Mouse (Mus musculus): ENCODE data around the gene Pef1. TPM values are rescaled to one million over a fixed set of nuclear protein-coding genes. Genes with fewer than 3 reads are reported as not detected.

The Pef1 gene
- polyA plus RNA-seq, 1 experiment, result 55.6 TPM

DNA sequence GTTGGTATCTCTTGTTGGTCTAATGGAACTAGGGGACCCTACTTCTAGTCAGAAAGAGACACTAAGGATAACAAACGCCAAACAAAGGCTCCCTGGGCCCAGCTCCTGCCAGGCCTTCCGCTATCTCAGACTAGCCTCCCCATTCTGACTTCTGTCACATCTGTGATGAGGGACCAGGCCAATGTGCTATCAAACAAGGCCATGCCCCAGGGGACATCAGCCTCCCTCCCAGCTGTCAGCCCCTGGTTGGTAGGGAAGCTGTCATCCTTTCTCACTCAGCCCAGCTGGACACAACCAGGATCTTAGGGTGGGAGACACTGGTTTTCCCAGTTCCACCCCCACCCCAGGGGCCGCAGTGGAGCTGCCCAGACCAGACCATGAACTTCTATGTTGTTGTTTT is 7.2 kb upstream of the Pef1 start:
- no peak overlapping the region for H3K27ac ChIP-seq (ENCODE audit: control insufficient read depth, insufficient read depth, low read depth, low read length)
- H3K4me1 ChIP-seq (ENCODE audit: control insufficient read depth, insufficient read depth, low read length), result no peaks in the 10 kb centered on the region
- no peaks in the 10 kb centered on the region for H3K27me3 ChIP-seq (ENCODE audit: control insufficient read depth, insufficient read depth, low read length)
- peaks cover 2% of the 10 kb centered on the region; the same call in 1 of the 2 replicates for H3K36me3 ChIP-seq (ENCODE audit: control insufficient read depth, insufficient read depth, low read length)
- no peak overlapping the region for H3K4me3 ChIP-seq (ENCODE audit: control insufficient read depth, low read depth, low read length)
- TF ChIP-seq CTCF (IDR thresholded peaks at IDR 0.05; ENCODE audit: control insufficient read depth, insufficient read depth, insufficient replicate concordance, low read depth, low read length) (no peak), POLR2A (IDR thresholded peaks at IDR 0.05; ENCODE audit: control insufficient read depth, low read depth, low read length) (no peak)

DNA sequence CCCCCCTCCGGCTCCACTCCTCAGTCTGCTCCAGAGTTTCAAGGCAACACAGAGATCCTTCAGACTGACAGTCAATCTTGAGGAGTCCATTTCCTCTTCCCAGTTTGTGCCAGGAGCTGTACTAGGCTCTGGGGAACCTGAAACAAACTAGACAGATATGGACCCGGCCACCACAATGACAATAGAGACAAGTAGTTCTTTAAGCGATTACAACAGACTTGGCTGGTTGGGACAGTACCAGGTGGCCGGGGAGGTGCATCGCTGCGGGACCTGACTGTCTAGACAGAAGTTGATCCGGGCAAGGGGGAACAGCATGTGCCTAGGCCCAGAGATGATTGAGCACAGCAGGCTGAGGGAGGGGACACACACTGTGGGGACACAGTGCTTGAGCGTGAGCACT is 1.2 kb upstream of the Pef1 start:
- Histone ChIP-seq H3K36me3 (ENCODE audit: control insufficient read depth, insufficient read depth, low read length) (no peaks in the 10 kb centered on the region), H3K27me3 (ENCODE audit: control insufficient read depth, insufficient read depth, low read length) (no peaks in the 10 kb centered on the region), H3K4me1 (ENCODE audit: control insufficient read depth, insufficient read depth, low read length) (peaks cover 2% of the 10 kb centered on the region), H3K27ac (ENCODE audit: control insufficient read depth, insufficient read depth, low read depth, low read length) (no peak overlapping the region), H3K4me3 (ENCODE audit: control insufficient read depth, low read depth, low read length) (no peak overlapping the region)
- TF ChIP-seq POLR2A (IDR thresholded peaks at IDR 0.05; ENCODE audit: control insufficient read depth, low read depth, low read length) (no peak), CTCF (IDR thresholded peaks at IDR 0.05; ENCODE audit: control insufficient read depth, insufficient read depth, insufficient replicate concordance, low read depth, low read length) (no peak)

DNA sequence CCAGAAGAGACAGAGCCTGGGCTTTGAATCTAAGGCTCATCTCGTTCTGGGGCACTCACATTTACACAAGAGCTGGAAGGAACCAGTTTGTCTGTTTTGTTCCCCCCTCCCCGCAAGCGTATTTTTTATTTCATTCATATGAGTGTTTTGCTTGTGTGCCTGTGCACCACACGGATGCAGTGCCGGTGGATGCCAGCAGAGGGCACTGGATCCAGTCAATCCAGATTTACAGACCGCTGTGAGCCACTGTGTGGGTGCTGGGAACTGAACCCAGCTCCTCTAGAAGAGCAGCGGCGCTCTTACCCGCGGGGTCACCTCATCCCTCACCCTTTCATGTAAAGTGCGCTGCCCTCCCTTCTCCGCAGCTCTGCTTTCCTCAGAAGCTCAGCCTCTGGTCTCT is 1.3 kb downstream of the Pef1 start:
- TF ChIP-seq CTCF (IDR thresholded peaks at IDR 0.05; ENCODE audit: control insufficient read depth, insufficient read depth, insufficient replicate concordance, low read depth, low read length) (peak; percentile 65; the same call in 1 of the 2 replicates), POLR2A (IDR thresholded peaks at IDR 0.05; ENCODE audit: control insufficient read depth, low read depth, low read length) (no peak)
- no peak overlapping the region for H3K27ac ChIP-seq (ENCODE audit: control insufficient read depth, insufficient read depth, low read depth, low read length)

DNA sequence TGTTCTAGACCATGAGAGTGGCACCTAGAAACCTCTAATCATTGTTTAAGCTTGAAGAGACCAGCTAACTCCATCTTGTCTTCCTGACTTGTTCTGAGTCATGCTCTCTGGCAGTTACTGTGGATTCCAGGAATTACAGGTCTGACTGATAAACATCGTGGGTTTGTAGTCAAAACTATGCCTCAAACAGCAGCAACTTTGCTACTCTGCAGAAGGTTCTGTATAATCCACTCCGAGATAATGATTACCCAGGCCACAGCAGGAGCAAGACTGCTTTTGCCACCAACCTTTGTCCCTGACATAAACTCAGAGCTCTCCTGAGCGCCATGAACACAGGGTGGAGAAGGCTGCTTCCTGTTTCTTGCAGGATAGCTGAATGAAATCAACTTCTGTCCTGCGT is 2.2 kb downstream of the Pef1 start:
- Histone ChIP-seq H3K27me3 (ENCODE audit: control insufficient read depth, insufficient read depth, low read length) (no peaks in the 10 kb centered on the region), H3K36me3 (ENCODE audit: control insufficient read depth, insufficient read depth, low read length) (peaks cover 1% of the 10 kb centered on the region; the same call in 1 of the 2 replicates), H3K4me3 (ENCODE audit: control insufficient read depth, low read depth, low read length) (no peak overlapping the region), H3K27ac (ENCODE audit: control insufficient read depth, insufficient read depth, low read depth, low read length) (no peak overlapping the region), H3K4me1 (ENCODE audit: control insufficient read depth, insufficient read depth, low read length) (peaks cover 4% of the 10 kb centered on the region)
- TF ChIP-seq CTCF (IDR thresholded peaks at IDR 0.05; ENCODE audit: control insufficient read depth, insufficient read depth, insufficient replicate concordance, low read depth, low read length) (no peak), POLR2A (IDR thresholded peaks at IDR 0.05; ENCODE audit: control insufficient read depth, low read depth, low read length) (no peak)

More for the DNA sequence above, 1.3 kb downstream of the Pef1 start:
- Histone ChIP-seq H3K4me3 (ENCODE audit: control insufficient read depth, low read depth, low read length) (no peak overlapping the region), H3K27me3 (ENCODE audit: control insufficient read depth, insufficient read depth, low read length) (no peaks in the 10 kb centered on the region), H3K36me3 (ENCODE audit: control insufficient read depth, insufficient read depth, low read length) (no peaks in the 10 kb centered on the region), H3K4me1 (ENCODE audit: control insufficient read depth, insufficient read depth, low read length) (peaks cover 4% of the 10 kb centered on the region)

DNA sequence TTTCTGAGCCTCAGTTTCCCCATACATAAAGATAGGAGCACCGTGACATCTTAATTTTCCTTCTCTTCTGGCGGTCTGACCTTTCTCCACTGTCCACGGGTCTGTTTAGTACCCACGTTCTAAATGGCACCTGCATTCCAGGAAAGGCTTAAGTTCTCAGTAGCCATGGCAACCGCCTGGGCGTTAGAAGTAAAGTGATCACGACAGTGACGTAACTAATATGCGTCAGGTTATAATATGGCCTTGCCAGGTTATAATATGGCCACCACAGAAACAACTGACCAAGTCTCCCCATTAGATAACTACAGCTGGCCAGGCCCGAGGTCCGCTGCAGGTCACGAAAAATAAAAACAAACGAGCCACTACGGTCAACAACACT is 4.7 kb downstream of the Pef1 start:
- TF ChIP-seq POLR2A (IDR thresholded peaks at IDR 0.05; ENCODE audit: control insufficient read depth, low read depth, low read length) (no peak), CTCF (IDR thresholded peaks at IDR 0.05; ENCODE audit: control insufficient read depth, insufficient read depth, insufficient replicate concordance, low read depth, low read length) (no peak)

DNA sequence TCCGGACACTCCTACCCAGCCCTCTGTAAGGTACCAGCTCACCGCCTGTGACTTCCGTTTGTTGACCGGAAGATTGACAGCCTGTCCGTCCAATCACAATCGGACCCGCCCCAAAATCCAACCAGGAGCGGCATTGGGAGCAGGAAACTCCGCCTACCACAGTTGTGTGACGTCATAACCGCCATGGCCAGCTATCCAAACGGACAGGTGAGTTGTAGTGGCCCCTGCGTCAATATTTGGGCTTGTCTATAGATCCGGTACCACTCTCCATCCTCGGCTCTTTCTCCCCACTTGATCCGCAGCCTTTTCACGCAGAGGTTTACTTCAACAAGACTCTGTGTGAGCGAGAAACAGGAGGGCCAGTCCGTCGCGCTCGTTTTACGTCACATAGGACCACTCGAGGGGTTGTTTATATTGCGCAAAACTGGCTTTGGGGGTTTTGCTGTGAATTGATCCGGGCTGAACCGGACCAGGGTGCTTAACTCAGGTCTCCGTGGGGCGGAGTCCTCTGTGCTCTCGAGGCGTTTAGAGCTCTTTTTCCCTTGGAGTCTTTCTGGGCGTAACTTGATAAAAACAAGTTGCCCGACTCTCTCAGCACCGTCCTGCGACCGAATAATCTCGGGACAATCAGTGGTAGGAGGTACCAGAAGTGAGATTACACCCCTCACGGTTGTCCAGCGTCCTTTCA is 5.2 kb downstream of the Pef1 start:
- H3K36me3 ChIP-seq (ENCODE audit: control insufficient read depth, insufficient read depth, low read length), result peaks cover 1% of the 10 kb centered on the region
- TF ChIP-seq POLR2A (IDR thresholded peaks at IDR 0.05; ENCODE audit: control insufficient read depth, low read depth, low read length) (peak; percentile 78; the same call in 1 of the 2 replicates), CTCF (IDR thresholded peaks at IDR 0.05; ENCODE audit: control insufficient read depth, insufficient read depth, insufficient replicate concordance, low read depth, low read length) (no peak)
- H3K4me1 ChIP-seq (ENCODE audit: control insufficient read depth, insufficient read depth, low read length), result peaks cover 6% of the 10 kb centered on the region
- H3K4me3 ChIP-seq (ENCODE audit: control insufficient read depth, low read depth, low read length), result peak overlapping the region; percentile 94
- H3K27me3 ChIP-seq (ENCODE audit: control insufficient read depth, insufficient read depth, low read length), result no peaks in the 10 kb centered on the region
- H3K27ac ChIP-seq (ENCODE audit: control insufficient read depth, insufficient read depth, low read depth, low read length), result peak overlapping the region; percentile 98

More for the DNA sequence above, 4.7 kb downstream of the Pef1 start:
- Histone ChIP-seq H3K27ac (ENCODE audit: control insufficient read depth, insufficient read depth, low read depth, low read length) (peak overlapping the region; percentile 98), H3K4me3 (ENCODE audit: control insufficient read depth, low read depth, low read length) (peak overlapping the region; percentile 94), H3K27me3 (ENCODE audit: control insufficient read depth, insufficient read depth, low read length) (no peaks in the 10 kb centered on the region), H3K36me3 (ENCODE audit: control insufficient read depth, insufficient read depth, low read length) (peaks cover 1% of the 10 kb centered on the region), H3K4me1 (ENCODE audit: control insufficient read depth, insufficient read depth, low read length) (peaks cover 4% of the 10 kb centered on the region)

DNA sequence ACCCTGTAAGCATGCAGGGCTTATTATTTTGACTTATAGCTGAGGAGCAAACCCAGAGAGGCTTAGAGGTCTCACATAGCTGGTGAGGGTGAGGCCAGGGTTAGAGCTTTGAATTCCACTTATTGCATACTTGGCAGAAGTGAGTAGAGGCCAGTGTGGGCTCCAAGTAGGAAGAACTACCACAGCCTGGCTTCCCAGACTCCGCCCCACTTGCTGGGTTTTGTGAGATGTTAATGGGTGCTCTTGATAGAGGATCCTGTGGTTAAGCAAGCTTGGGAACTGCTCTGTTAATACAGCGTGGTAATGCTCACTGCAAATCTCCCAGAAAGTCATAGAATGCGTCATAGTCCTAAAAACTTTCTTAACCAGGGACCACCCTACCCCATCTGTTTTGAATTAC is 6.6 kb downstream of the Pef1 start:
- TF ChIP-seq POLR2A (IDR thresholded peaks at IDR 0.05; ENCODE audit: control insufficient read depth, low read depth, low read length), result no peak
- no peak for TF ChIP-seq CTCF (IDR thresholded peaks at IDR 0.05; ENCODE audit: control insufficient read depth, insufficient read depth, insufficient replicate concordance, low read depth, low read length)
- Histone ChIP-seq H3K27me3 (ENCODE audit: control insufficient read depth, insufficient read depth, low read length) (no peaks in the 10 kb centered on the region), H3K4me1 (ENCODE audit: control insufficient read depth, insufficient read depth, low read length) (peaks cover 6% of the 10 kb centered on the region), H3K4me3 (ENCODE audit: control insufficient read depth, low read depth, low read length) (peak overlapping the region; percentile 69), H3K36me3 (ENCODE audit: control insufficient read depth, insufficient read depth, low read length) (peaks cover 1% of the 10 kb centered on the region), H3K27ac (ENCODE audit: control insufficient read depth, insufficient read depth, low read depth, low read length) (no peak overlapping the region; the same call in 1 of the 2 replicates)

All from testis, adult 2 months (tissue).